8 mouse cellular contexts compared by ENCODE assay signal in genomic region chr11:120630881-120631725, GRCm38 (mm10). TPM values are rescaled to one million over a fixed set of nuclear protein-coding genes. Genes with fewer than 3 reads are reported as not detected.
DNase-seq lines count a peak whose midpoint lies in the region; ATAC-seq and TF ChIP-seq lines count a peak whose summit lies in the region.

No protein-coding gene starts in this region.

- H3K4me3 ChIP-seq in heart, adult 2 months: no peak overlapping the region
- H3K4me3 ChIP-seq in hindbrain, embryonic 13.5 days: peak overlapping the region; percentile 94; the same call in 1 of the 2 replicates

- no peak for TF ChIP-seq POLR2A in heart, adult 2 months (IDR thresholded peaks at IDR 0.05; ENCODE audit: insufficient read depth, low read depth, low read length)

- no peak for ATAC-seq in hindbrain, embryonic 13.5 days (ENCODE audit: low FRiP score)

- no peak for DNase-seq in heart, adult 2 months
- no peak for DNase-seq in heart, adult 9 months (ENCODE audit: low spot score in 2 of 2)
- peak; percentile 18 for DNase-seq in NIH3T3 (ENCODE audit: low read depth)
- DNase-seq in liver: peak; percentile 51
- DNase-seq in thymus, postnatal 25 days: peak; percentile 46
- no peak for DNase-seq in urinary bladder, postnatal 36 days (ENCODE audit: low spot score in 2 of 2)
- no peak for DNase-seq in layer of hippocampus, postnatal 25 days (ENCODE audit: extremely low spot score in 1 of 2, low spot score in 1 of 2)

- peaks cover 4% of the 10 kb centered on the region; the same call in 1 of the 2 replicates for H3K79me2 ChIP-seq in heart, adult 2 months (replicated peaks; ENCODE audit: control insufficient read depth, insufficient read depth, low read length)

- no peak for TF ChIP-seq CTCF in heart, adult 2 months (IDR thresholded peaks at IDR 0.05)

- peaks cover 22% of the 10 kb centered on the region for H3K4me1 ChIP-seq in heart, adult 2 months (ENCODE audit: control insufficient read depth, insufficient read depth, low read length)
- H3K4me1 ChIP-seq in hindbrain, embryonic 13.5 days (replicated peaks): peaks cover 43% of the 10 kb centered on the region

- WGBS in heart, adult 2 months: 25% methylated on average over 7 of the region's 7 CpGs
- 54% methylated on average over 7 of the region's 7 CpGs for WGBS in hindbrain, embryonic 13.5 days

- peak overlapping the region; percentile 86 for H3K4me2 ChIP-seq in hindbrain, embryonic 13.5 days

- intact Hi-C loops in heart, adult 2 months (cut with DNase I): loop anchor here (5.0 kb wide), 1 partner anchor 41 kb away; the partner anchor contains the start of gene Aspscr1

- H3K27ac ChIP-seq in heart, adult 2 months: peak overlapping the region; percentile 69
- peak overlapping the region; percentile 64; the same call in 1 of the 2 replicates for H3K27ac ChIP-seq in hindbrain, embryonic 13.5 days

- no peaks in the 10 kb centered on the region for H3K36me3 ChIP-seq in heart, adult 2 months (ENCODE audit: control insufficient read depth, insufficient read depth, low read length)
- peaks cover 31% of the 10 kb centered on the region for H3K36me3 ChIP-seq in hindbrain, embryonic 13.5 days

- H3K27me3 ChIP-seq in heart, adult 2 months (ENCODE audit: control insufficient read depth, insufficient read depth, low read length): no peaks in the 10 kb centered on the region
- H3K27me3 ChIP-seq in hindbrain, embryonic 13.5 days: no peaks in the 10 kb centered on the region

- no peaks in the 10 kb centered on the region for H3K9me3 ChIP-seq in hindbrain, embryonic 13.5 days

- TF ChIP-seq EP300 in heart, adult 2 months (IDR thresholded peaks at IDR 0.05; ENCODE audit: insufficient read depth, low read depth, low read length): no peak

- 0 out of 2 replicates have a peak overlapping the region, but pooled peaks have one; percentile 5 for H3K9ac ChIP-seq in heart, adult 2 months (ENCODE audit: low read depth, low read length)
- H3K9ac ChIP-seq in hindbrain, embryonic 13.5 days: peak overlapping the region; percentile 95

RNA-seq across cellular contexts. Expression of gene Mafg, which starts 2.3 kb away (rescaled TPM):
- total RNA-seq in heart, adult 2 months (2021): 10 to 100 TPM; 35.7 to 45.2 TPM
- polyA plus RNA-seq in heart, adult 2 months (2012; rRNA removed): 32.8 and 37.2 TPM in 2 replicates
- 27.5 and 30.8 TPM in 2 replicates for polyA plus RNA-seq in hindbrain, embryonic 13.5 days (2015; fragmentation: Nextera tagmentation; extraction: Ambion mirVana)
- 10 to 100 TPM; 68.9 to 83.2 TPM for total RNA-seq in layer of hippocampus, postnatal 25 days (2021)

RNA-seq across cellular contexts. Expression of gene Sirt7, which starts 6.1 kb away (rescaled TPM):
- 1 to 10 TPM; 7.0 to 7.4 TPM for total RNA-seq in heart, adult 2 months (2021)
- polyA plus RNA-seq in heart, adult 2 months (2012; rRNA removed): 23.7 and 25.9 TPM in 2 replicates
- 50.4 and 50.6 TPM in 2 replicates for polyA plus RNA-seq in hindbrain, embryonic 13.5 days (2015; fragmentation: Nextera tagmentation; extraction: Ambion mirVana)
- total RNA-seq in layer of hippocampus, postnatal 25 days (2021): 10 to 100 TPM; 36.1 to 42.4 TPM

RNA-seq across cellular contexts. Expression of gene Pycr1, which starts 12.5 kb away (rescaled TPM):
- total RNA-seq in heart, adult 2 months (2021): 1 to 10 TPM in 1 of 2 experiments, under 1 TPM in 1; 0.81 to 1.2 TPM
- 3.9 and 4.9 TPM in 2 replicates for polyA plus RNA-seq in heart, adult 2 months (2012; rRNA removed)
- 22.9 and 23.3 TPM in 2 replicates for polyA plus RNA-seq in hindbrain, embryonic 13.5 days (2015; fragmentation: Nextera tagmentation; extraction: Ambion mirVana)
- total RNA-seq in layer of hippocampus, postnatal 25 days (2021): 1 to 10 TPM; 4.3 to 4.9 TPM

RNA-seq across cellular contexts. Expression of gene Pcyt2, which starts 13.4 kb away (rescaled TPM):
- total RNA-seq in heart, adult 2 months (2021): 10 to 100 TPM; 51.8 to 55.6 TPM
- 111 and 125 TPM in 2 replicates for polyA plus RNA-seq in heart, adult 2 months (2012; rRNA removed)
- 169 and 174 TPM in 2 replicates for polyA plus RNA-seq in hindbrain, embryonic 13.5 days (2015; fragmentation: Nextera tagmentation; extraction: Ambion mirVana)
- total RNA-seq in layer of hippocampus, postnatal 25 days (2021): 100 to 1,000 TPM; 133 to 162 TPM

RNA-seq across cellular contexts. Expression of gene Myadml2, which starts 16.9 kb away (rescaled TPM):
- 10 to 100 TPM; 77.6 to 87.3 TPM for total RNA-seq in heart, adult 2 months (2021)
- polyA plus RNA-seq in heart, adult 2 months (2012; rRNA removed): 55.1 and 68.3 TPM in 2 replicates
- polyA plus RNA-seq in hindbrain, embryonic 13.5 days (2015; fragmentation: Nextera tagmentation; extraction: Ambion mirVana): 0.36 and 0.77 TPM in 2 replicates
- 1 to 10 TPM; 2.5 to 3.5 TPM for total RNA-seq in layer of hippocampus, postnatal 25 days (2021)

Comparison
In these comparisons a context has a peak if more than half of its experiments do, and no peak if none do; other contexts are left out.
1. DNase-seq: peak in NIH3T3 (single experiment), liver (single experiment) and thymus, postnatal 25 days (single experiment); none in heart, adult 2 months (0 of 2), heart, adult 9 months (0 of 2), urinary bladder, postnatal 36 days (0 of 2) and layer of hippocampus, postnatal 25 days (0 of 2).
2. RNA of gene Sirt7, which starts 6.1 kb away (total RNA-seq): 36.1 to 42.4 TPM in layer of hippocampus, postnatal 25 days; 7.0 to 7.4 TPM in heart, adult 2 months; every median in the first group is over 4 times any median in the second.